Mouse (Mus musculus) spleen, adult 18-20 months (tissue): Measurements from ENCODE around the gene Nrg4.
"Not testable (repeated sequence)": the region's sequence is repeated elsewhere in the genome, so short reads cannot be mapped to it uniquely, and the experiment has no call there.

Experiments used
- DNase-seq, 2 experiments: peaks; one replicate each; pipeline ENCODE4 v3.0.0; 2022; ENCODE audit warnings: mixed read lengths in 2 of 2

Gene Nrg4

DNA sequence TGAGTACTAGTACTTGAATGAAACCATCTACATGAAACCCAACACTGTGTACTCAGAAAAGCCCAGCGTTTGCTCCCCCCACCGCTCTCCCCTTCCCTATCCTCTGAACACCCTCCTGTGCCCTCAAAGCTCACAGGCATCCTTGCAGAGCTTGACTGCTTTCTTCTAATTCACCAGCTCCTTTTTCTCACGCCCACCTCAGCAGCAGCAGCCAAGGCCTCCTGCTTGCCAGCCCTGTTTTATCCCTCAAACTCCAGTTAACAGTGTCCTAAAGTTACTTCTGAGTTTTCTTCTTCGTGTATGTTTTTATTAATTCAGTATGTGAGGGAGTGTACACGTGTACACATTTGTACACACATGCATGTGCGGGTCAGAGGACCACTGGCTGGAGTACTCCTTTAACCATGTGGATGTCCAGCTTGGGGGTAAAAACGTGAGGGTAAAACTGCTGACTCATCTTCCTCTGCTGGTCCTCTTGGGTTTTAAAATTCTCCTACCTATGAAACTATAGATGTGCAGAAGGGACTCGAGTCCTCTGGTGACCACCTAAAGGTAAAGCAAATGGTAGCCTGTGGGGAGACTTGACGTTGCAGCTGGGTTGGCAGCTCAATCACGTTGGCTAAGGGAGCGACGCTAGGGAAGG, 12.9 kb downstream of the Nrg4 start:
- no peak for DNase-seq

DNA sequence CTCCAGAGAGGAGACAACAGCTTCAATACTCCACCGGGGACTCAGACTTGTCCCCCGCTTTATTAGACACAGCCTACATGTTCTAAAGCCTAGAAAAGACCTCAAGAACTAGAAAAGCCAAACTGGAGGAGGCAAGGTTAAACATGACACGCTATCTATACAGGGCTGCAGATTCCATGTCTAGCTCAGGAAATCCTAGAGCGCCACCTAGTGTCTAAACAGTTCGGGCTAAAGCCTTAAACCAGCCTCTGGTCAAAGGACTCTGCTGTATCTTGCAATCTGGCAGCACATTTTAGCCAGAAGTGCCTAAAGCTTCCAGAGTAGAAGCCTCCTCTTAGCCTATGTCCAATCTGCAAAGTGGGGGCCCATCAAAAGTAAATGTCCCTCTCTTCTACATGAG, 15.1 kb downstream of the Nrg4 start:
- peak in 1 of 2 experiments; percentile 49 for DNase-seq

DNA sequence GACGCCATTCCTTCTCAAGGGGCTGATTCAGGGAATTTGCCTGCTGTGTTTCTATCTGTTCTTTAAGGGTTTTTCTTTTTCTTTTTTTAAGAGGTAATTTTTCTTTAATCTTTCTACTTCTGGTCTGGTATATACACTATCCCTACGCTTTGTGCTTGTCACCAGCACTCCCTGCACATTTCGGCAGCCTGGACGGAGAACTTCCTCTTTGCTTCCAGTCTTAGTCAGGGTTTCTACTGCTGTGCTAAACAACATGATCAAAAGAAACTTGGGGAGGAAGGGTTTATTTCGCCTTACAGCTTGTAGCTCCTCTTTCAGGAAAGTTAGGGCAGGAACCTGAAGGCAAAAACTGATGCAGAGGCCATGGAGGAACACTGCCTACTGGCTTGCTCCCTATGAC, 18.2 kb downstream of the Nrg4 start:
- no peak for DNase-seq

DNA sequence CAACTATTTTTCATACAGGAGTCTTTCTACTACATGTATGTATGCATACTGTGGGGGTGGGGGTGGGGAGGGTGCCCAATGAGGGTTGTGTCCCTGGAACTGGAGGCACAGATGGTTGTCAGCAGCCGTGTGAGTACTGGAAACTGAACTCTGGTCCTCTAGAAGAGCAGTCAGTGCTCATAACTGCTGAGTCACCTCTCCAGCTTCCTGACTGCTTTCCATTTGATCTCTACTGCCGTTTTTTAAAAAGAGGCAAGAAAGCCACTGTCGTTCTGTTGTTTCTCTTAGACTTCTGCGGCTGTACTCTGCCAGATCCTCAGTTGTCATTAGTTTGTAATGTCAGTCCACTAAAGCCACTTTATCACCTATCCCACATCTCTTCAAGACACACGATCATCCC, 19.1 kb downstream of the Nrg4 start:
- no peak for DNase-seq

DNA sequence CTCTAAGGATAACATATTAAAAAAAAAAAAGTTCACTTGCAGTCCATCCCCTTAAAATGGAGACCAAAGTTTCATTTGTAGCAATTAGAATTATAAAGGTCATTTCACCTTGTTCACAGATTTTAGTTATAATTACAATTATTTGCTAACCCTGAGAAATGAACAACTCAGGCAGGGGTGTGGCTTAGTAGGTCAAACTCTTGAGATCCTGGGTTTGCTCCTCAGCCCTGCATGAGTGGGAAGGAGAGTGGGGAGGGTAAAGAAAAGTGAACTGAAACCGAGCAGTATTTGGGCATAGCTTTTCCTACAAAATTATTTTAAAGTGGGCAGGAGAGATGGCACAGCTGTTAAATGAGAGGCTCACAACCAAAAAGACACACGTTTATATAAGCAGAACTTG, 19.6 kb downstream of the Nrg4 start:
- no peak for DNase-seq

DNA sequence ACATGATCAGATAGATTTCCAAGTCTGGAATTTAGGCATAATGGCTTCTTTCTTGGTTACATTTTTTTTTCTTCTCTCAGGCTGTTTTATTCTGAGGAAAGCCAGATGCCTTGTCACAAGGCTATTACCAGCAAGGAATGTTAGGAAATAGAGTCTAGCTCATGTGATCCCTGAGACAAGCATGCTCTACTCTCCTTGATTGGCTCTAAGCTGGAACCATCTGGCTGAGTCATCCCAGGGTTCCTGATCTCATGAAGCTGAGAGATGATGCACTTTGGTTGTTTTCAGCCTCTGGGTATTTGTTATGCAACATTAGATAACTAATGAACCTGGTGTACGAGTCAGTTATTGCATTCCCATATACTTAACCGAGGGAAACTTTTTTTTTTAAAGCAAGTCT, 30.4 kb downstream of the Nrg4 start:
- no peak for DNase-seq

DNA sequence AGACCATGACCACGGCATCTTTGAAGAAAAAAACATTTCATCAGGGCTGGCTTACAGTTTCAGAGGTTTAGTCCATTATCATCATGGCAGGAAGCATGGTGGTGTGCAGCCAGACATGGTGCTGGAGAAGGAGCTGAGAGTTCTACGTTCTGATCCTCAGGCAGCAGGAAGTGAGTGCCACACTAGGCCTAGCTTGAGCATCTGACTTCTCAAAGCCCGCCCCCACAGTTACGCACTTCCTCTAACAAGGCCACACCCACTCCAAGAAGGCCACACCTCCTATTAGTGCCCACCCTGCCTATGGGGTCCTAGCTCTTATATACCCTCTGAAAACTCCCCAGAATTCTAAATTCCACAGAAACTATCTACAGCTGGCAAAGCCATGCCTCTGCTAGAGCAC, 34.7 kb downstream of the Nrg4 start:
- DNase-seq: no peak

DNA sequence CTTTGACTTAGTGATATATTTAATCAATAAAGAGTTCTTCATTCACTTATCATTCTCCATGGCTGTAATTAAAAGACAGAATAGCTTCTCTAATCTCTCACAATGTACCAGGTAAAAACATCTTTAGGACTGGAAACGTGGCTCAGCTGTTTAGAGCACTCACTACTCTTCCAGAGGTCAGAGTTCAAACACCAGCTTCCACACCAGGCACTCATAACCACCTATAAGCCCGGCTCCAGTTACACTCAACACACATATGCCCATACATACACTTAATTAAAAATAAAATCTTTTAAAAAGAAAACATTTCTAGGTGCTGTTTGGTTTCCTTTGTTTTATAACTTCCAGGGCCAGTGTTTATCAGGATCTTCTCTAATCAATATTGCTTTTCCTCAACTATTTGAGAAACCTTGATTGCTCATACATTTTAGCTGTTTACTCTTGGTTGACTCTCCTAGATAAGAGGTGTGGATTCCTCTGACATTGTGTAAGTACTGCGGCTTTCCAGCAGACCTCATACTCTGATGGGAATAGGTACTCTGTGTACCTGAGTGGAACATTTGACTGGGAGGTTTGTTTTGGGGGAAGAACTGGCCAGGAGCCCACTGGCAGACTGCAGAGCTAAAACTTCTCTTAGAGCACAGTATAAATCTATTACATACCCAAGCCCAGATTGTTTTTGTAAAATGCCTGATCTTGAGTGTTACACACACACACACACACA, 37.0 kb downstream of the Nrg4 start:
- DNase-seq: no peak

DNA sequence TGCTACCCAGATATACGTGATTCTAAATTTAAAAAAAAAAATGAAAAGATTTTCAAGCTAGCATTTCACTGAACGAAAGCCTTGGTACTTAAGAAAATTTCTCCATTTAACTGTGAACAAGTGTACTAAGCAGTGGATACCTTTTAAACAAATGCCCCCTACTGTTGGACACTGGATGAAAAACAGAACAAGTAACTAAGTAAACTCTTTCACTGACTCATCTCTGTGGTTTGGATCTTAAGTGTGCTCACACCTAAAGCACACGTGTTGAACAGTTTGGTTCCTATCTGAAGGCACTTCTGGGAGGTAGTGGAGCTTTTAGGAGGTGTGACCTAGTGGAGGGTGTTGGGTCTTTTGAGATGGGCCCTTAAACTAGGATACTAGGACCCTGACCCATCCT, 41.4 kb downstream of the Nrg4 start:
- DNase-seq: no peak

DNA sequence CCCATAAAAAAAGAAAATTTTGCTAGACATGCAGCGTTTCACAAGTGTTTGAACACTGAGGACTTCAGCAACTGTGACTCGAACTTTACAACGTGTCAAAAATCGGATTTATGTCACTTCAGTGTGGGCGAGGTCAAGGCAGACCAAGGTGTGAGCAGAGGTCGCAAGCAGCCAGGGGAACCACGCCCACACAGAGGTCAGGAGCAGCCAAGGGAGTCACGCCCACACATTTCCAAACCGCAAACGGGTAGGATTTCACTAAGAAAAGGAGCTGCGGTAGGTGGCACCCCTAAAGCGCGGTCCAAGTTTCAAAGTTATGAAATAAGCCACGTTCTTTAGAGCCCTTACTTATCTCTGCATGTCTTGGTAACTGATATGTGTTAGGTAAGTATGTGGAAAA, 43.1 kb downstream of the Nrg4 start:
- DNase-seq: no peak

DNA sequence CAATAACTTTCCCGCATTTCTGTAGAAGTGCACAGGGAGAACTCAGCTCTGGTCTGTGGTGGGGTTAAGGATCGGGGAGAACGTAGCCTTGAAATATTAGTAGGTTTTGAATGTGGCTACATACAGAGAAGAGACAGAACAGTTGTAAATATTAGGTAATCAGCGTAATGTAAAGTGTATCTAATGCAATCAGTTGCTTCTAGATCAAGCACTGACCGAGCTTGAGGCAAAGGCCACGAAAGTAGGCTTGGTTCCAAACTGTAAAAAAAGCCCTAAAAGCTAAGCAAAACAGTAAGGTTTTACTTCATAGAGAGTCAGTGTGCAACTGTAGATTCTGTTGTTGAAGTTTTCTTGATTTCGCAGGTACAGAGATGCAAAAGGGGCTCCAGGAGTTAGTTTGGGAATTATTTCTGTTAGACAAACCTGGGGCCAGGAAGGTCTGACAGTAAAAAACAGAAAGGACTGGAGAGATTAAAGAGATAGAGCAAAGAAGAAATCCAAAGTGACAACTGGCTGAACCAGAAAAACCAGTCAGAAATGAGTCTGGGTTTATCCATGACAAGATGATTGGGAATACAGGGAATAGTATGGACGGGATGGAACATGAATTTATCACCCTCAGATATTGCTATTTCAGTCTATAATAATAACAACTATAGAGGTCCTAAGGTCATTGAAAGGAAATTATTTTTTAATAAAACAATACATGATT, 47.4 kb downstream of the Nrg4 start:
- no peak for DNase-seq

DNA sequence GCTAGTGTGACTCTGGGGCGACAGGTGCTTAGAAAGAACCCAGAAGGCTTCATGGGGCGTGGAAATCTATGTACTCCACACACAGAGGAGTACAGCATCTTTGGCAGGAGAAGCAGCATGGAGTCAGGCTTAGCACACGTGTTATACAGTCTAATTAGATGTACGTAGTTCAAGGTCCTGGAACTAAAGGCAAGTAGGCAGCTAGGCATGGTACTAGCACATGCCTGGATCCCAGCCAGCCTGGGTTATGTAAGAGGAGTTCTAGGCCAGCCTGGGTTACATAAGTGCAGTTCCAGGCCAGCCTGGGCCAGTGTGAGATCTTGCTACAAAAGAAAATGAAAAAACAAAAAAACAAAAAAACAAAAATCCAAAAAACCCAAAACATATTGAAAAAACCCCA, 49.1 kb downstream of the Nrg4 start:
- DNase-seq: no peak

DNA sequence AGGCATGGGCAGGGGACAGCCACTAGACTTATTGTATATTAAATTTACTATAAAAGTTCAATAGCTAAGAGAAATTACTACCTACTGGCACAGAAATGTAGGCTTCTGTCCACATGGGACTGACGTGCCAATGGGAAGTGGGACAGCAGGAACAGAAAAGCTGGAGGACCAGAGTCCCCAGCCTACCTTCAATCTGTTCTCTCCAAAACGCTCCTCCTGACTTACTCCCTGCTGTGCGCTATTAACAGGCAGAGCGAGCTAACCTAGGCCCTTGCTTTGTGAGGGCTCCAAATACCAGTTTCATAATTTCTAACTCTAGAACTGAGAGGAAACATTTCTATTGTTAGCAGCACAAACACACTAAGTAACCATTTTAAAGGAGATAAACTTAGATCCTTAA, 52.7 kb downstream of the Nrg4 start:
- DNase-seq: no peak

DNA sequence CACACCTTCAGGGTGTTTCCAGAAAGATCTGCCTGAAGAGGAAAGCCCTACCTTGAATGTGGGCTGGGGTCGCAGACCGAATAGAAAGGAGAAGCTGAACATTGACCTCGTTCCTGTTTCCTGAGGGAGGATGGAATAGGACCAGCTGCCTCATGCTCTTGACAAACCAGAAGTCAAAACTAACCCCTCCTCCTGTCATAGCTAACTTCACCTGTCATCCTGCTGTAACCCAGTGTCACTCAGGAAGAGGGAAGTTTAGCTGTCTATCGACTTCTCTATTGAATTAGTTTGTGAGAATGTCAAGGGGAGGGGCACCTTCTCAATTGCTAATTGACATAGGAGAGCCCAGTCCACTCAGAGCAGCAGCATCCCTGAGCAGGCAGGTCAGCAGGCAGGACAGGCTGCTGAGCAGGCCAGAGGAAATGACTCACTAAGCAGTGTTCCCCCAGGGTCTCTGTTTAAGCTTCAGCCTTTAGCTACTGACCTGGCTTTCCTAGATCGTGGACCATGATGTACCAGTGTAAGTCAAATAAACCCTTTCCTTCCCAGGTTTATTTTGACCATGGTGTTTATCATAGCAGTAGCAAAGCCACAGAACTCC, 54.6 kb downstream of the Nrg4 start:
- DNase-seq: no peak

DNA sequence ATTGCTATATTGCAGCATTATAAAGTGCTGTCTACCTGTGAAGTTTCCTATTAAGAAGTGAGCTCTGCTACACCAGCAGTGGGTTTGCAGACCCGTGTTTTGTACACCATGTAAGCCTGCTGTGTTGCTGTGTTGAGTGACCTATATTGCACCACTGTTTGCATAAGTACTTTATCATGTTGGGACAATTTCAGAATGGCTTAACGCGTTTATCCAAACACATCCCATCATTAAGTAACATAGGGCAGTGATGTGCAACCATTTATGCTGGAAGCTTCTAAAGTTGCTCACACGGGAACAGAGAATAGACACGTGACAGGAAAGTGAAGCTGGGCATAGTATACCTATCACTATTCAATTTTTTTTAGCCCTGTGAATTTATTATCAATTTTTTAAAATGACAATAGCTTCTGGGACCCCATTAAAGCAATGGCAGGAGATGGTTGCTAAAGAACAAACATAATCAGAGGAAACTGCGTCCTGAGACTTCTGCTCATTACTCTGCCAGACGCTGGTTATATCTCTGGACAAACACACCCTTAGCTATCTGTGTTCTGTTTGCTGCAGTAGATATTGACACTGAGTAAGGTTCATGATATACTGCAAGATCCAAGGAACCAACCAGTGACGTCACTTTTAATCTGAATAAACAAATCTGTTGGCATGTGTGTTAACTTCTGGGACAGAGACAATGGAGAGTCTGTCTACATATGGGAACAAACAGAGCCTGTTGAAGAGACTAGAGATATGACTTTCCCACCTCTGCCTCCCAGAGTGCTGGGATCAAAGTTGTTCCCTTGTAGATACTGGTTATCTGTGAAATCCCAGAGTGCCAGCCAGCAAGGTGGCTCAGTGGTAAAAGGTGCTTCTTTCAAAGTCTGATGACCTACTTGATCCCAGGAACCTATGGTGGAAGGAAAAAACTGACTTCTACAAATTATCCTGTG, 62.0 kb downstream of the Nrg4 start:
- no peak for DNase-seq

DNA sequence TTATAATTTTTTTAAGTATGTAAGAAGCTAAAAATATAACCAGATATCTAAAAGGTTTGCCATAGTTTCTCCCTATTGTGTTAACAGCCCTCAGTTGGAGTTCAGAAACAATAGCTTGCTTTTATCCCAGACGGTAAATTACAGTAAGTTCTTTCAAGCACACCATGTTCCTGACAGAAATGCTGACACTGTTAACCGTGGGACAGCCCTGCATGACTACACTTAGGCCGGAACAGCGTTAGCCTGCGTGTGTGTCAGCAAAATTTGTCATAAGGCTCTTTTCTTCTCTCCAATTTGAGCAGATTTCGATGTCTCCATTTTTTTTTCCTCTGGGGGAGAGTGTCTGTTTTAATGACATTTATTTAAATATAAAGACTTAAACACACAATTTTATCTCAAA, 66.9 kb downstream of the Nrg4 start:
- no peak for DNase-seq

DNA sequence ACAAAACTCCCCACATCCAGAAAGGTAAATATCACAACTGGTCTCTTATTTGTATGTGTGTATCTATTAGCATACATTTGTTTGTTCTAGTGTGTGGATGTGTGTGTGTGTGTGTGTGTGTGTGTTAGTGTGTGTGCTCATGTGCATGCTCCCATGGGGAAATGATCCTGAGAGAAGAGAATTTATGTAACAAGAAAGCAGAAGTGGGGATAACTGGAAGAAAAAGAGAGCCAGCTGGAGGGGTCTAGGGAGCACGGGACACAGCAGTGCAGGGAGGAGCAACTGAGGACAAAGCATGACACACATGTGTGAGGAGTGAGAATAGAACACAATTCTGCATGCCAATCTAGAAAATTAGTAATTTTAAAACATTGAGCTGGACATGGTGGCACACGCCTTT, 69.5 kb downstream of the Nrg4 start:
- no peak for DNase-seq

DNA sequence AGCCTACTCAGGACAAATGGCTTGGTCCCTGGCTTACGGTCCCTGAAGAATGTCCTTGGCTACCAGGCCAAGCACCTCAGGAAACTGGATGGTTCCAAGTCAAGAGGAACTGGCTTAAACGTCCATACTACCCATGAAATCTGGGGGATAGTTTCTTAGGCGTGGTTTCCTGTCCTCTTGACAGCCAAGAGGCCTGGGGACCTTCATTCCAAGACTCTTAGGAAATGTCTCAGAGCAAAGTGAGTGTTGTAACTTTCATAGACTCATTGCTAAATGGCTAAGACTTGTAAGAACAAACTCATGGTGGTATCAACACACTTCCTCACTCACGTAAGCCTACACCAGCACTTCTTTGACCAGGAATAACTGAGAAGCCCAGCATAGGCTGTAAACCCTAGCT, 71.0 kb downstream of the Nrg4 start:
- no peak for DNase-seq

DNA sequence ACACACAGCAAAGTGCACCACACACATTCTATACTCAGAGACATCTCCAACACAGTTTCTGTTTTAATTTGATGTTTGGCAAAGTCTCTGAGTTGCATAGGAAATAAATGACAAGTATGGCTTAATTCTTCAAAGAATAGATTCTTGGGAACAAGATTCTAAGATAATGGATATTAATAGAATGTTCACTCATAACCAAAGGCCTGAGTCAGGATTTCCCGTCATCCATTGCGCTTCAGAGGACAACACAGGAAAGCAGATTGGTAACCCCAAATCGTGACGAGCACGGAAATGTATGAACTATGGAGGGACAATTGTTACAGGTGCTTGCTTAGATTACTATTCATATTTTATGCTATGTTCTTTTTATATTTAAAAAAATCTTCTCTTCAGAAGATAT, 71.6 kb downstream of the Nrg4 start:
- DNase-seq: no peak

DNA sequence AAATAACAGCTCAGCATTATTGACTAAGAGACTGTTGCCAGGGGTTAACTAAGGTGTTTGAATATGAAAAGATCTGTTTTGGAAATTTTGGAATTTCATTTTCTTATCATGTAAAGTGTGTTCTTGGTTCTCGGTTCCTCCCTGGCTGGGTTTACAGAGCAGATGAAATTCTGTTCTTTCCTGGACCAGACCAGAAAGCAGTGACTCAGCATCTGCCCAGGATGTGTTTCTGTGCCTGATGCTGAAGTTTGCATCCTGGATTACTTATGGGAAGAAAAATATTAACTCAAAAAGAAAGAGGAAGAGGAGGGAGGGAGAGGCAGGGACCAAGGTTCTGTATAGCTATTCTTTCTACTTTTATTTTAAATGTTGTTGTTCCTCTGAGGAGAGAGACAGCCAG, 72.8 kb downstream of the Nrg4 start:
- no peak for DNase-seq

DNA sequence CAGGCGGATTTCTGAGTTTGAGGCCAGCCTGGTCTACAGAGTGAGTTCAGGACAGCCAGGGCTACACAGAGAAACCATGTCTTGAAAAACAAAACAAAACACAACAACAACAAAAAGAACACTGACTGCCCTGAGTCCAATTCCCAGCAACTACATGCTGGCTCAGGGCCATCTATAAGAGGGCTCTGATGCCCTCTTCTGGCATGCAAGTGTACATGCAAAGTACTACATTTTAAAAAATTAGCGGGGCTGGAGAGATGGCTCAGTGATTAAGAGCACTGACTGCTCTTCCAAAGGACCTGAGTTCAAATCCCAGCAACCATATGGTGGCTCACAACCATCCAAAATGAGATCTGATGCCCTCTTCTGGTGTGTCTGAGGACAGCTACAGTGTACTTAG, 74.5 kb downstream of the Nrg4 start:
- not testable (repeated sequence) for DNase-seq

DNA sequence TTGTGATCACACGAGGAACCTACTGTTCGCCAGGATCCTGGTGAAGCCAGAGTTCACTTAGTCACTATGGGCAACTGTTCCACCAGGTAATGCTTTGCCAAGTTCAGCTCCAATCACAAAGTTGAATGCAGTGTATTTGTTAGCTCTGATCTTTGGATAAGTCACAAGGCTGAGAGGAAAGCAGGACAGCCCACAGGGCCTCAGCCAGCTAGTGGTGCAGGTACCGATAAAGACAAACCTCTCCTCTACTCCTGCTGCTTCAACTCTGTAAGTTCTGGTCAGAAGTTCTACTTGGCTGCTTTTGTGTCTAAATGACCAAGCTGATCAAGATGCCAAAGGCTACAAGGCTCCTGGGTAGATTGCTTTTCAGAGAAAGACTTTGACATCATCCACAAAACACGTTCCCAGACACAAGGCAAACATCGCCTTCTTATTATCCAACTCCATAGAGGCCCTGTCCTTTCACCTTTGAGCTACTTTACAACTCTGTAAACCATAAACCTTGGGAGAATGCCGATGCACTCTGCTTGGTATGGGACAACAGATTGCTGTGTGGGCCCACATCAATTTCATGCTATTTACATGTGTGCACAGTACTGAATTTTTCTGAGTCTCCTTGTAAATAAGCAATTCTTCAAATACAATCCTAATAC, 75.9 kb downstream of the Nrg4 start:
- DNase-seq: no peak
